Mouse (Mus musculus): ENCODE data around the gene Herc4.

DNA sequence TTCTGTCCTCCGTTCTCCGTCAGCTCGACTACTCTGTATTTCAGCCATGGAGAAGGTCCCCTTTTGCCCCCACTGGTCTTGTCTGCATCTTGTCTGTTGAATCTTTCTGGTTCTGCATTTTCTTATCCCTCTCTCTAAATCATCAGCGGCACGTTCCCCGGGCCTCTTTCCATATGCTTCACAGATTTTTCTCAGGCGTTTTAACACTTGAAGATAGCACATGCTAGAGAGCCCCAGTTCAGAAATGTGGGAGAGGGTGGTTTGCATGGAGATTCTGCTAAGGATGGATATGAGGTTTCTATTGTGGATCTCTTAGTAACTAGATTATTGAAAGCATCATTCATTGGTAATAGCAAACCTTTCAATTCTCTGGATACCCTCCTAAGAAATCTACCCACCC lies 13.3 kb upstream of the Herc4 start:
- TF ChIP-seq CTCF (IDR thresholded peaks at IDR 0.05; ENCODE audit: extremely low read depth, insufficient read depth, insufficient read length, insufficient replicate concordance): no peak
- no peak for TF ChIP-seq POLR2A (IDR thresholded peaks at IDR 0.05; ENCODE audit: low read depth, low read length)

Data from spleen, adult 2 months (tissue).